Mouse (Mus musculus) erythroid progenitor cell, adult 5-6 weeks (primary cell): Measurements from ENCODE around the gene Ube2g2. TPM values are rescaled to one million over a fixed set of nuclear protein-coding genes. Genes with fewer than 3 reads are reported as not detected.

Experiments
- ATAC-seq: replicated peaks from 2 replicates; pipeline ENCODE4 v1.8.0; 2016; ENCODE audit warnings: moderate number of reproducible peaks, mild to moderate bottlenecking, moderate TSS enrichment, inconsistent platforms; ENCODE audit not compliant: poor library complexity, low FRiP score, severe bottlenecking
- total RNA-seq, 2 experiments: library from RNA; stranded (forward) in 1 of 2; stranded (reverse) in 1 of 2; fragments of 150-400 nt in 1 of 2; fragments of 186-747, 209-891 nt in 1 of 2; gene quantifications; 2 replicates each; pipeline versions ENCODE4 v1.2.3 to v1.2.4; 2015 to 2017; ENCODE audit warnings: low replicate concordance in 2 of 2

The Ube2g2 gene
- total RNA-seq (2015; ENCODE audit: low replicate concordance): 6.8 and 9.6 TPM in 2 replicates
- total RNA-seq (2017; ENCODE audit: low replicate concordance): 10.4 and 11.3 TPM in 2 replicates

DNA sequence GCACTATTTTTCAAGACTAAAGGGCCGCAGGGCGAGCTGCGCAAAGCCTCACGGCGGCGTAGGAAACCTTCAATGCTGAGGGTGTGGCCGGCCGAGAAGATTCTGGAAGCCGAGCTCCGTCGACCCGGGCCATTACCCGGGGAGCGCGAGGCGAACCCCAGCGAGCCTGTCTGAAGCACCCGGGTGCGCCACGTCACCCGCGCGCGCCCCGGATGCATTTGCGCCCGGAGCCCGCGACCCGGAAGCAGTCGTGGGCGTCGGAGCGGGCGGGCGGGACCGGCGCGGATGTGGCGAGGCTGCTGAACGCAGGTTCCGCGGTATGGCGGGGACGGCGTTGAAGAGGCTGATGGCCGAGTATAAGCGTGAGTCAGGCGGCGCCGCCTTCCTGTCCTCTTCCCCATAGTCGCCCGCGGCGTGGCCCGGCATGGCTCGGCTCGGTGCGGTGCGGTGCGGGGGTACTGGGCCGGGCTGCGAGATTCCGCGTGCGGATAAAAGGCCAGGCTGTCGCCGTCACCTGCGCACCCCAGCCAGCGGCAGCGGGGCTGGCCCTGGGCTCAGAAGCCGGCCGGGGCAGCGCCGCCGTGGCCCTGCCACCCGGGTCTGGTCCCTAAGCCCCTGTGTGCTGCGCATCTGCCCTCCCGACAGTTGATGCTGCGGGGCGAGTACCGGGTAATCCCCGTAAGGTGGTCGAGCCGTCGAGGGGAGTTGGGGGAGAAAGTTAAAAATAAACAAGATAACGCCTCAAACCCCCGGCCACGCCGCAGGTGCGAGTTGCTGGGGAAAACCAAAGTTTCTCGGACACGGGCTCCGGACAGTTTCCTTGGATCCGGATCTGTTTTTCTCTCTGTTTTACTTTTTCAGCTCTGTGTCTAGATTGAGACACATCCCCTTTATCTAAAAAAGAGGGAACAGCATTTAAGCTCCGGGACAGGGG lies at the start of gene Ube2g2:
TSS of gene Ube2g2 (plus strand) at position 221 of the 934 bp plus-strand sequence.
- ATAC-seq: peak; percentile 97

DNA sequence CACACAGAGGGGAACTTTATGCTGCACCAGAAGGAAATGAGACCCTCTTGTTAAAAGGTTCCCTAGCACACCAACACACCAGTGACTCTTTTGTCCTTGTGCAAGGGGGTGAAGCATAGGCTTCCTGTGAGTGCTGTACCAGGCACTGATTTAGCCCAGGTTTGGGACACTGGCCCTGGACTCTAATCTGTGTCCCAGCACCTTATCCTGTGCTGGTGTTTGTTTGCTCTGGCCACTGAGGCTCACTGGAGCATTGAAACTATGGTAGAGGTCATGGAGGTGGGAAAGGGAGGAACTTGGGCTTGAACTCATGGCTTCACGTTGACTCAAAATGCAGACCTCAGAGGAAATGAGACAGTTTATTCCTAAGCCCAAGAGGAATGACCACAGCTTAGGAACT lies 48.9 kb upstream of the Ube2g2 start:
- ATAC-seq: no peak

GRCm38 (mm10) chr10:77580027-77580920 lies 41.8 kb upstream of the Ube2g2 start:
- no peak for ATAC-seq

DNA sequence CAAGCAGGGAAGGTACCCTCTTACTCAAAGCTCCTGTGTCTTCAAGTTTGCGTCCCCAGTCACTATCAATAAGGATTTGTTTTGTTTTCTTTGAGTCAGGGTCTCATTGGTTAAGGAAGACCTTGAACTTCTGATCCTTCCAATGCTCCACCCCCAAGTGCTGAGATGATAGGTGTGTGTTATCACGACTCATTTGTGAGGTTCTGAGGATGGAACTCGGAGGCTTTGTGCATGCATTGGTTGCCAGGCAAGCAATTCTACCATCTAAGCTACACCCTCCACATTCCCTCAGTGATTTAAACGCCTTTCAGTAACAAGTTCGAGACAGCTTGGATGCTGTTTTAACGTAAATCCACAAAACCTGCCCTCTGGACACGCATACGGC lies 41.1 kb upstream of the Ube2g2 start:
- ATAC-seq: no peak; the same call in 1 of the 2 replicates

DNA sequence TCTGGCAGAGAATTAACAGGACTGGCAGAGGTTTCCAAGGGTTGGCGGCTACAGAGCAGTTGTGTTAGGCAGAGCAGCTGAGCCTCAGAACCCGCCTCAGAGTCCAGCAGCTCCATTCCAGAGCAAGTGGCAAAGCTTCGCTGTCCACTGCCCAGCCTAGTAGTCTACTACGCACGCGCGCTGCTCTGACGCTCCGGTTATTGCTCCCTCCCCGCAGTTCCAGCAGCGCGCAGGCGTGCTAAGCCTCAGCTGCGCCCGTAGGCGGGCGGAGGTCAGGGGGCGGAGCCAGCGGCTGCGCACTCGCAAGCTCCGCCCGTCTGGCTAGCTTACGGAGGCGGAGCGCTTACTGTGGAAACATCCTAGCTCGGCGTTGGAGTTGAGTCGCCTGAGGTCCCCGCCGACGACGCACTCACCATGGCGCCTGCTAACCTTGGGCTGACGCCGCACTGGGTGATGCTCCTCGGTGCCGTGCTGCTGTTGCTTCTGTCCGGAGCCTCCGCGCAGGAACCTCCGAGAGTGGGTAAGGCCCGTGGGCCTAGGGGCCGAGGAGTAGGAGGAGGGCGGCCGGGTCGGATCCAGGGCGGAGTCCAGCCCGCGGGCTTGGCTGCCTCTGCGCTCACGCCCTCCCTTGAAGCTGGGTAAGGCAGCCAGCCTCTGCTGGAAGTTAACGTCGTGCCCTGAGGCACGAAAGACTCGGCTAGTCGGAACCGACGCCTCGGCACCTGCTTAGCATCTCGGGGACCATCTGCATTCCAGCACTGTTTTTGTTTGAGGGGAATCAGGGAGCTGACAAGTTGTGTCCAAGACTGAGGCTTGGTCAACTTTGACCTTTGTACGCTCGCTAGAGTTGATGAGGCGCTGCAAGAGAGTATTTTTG lies 40.4 kb upstream of the Ube2g2 start, which contains the start of gene Pttg1ip:
TSS of gene Pttg1ip (plus strand) at position 313 of the 877 bp plus-strand sequence.
- peak; percentile 93 for ATAC-seq

GRCm38 (mm10) chr10:77582285-77582618 lies 39.8 kb upstream of the Ube2g2 start:
- peak; percentile 14 for ATAC-seq

DNA sequence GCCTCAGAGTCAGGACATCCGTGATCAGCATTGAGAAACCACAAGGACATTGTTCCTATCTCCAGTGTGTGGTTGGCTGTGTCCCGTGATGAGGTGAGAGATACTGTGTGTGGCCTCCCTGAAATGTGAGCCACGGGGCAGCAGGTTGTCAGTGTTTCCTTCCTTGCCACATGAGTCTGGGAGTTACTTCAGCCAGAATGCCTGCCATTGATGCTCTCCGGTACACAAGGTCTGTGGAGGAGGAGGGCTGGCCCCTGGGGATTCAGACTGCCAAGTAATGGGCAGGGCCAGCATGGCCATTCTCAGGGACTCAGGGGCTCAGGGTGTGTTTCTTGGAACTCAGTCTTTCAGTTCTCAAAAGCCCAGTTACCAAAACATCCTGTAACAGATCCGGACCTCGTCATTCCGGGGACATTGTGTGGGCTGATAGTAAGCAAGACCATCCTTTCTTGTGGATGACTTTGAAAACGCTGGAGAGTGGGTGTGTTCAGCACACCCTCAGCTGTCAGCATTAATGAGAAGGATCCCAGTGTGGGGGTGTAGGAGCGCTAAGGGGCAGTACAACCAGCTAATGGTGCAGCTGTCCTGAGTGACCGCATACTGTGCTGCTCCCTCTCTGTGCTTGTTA lies 38.2 kb upstream of the Ube2g2 start:
- no peak for ATAC-seq

DNA sequence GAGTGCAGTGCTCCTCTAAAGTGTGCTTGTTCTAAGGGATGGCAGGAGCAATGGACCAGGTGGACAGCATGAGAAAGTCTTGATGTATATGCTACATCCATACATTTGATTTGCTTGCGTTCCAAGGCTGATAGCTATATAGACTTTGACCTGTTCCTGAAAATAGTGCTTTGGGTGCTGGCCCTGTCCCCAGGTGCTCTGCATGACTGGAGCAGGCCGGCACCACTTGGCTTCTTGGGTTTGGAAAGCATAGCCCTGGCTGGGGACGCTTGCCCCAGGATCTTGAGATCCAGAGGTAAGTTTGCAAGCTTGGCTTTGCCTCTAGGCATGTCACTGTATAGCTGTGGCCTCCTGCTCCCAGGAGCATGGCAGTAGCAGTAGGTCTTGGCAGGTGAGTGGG lies 35.4 kb upstream of the Ube2g2 start:
- no peak for ATAC-seq

GRCm38 (mm10) chr10:77587091-77587775 lies 34.8 kb upstream of the Ube2g2 start:
- ATAC-seq: no peak

GRCm38 (mm10) chr10:77588036-77588435 lies 34.0 kb upstream of the Ube2g2 start:
- no peak for ATAC-seq

DNA sequence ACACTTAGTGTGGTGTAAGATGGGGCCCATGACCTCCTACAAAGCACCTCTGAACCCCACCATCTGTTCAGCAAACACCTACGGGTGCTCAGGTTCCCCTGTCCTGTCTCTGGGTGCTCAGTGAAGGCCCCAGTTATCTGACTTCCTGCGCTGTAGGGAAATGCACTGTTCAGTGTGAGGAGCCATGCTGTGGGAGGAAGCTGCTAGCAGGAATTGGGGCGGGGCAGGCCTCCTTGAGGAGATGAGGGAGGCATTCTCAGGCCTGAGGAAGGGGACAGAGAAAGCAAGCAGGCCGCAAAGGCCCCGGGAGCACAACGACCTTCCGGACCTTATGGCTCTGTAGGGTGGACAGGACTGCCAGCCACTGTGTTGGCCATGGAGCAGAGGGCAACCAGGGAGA lies 33.0 kb upstream of the Ube2g2 start:
- no peak for ATAC-seq

- no peak for ATAC-seq
These were observed 32.3 kb upstream of the Ube2g2 start for GRCm38 (mm10) chr10:77589749-77590148.

GRCm38 (mm10) chr10:77590812-77591211 lies 31.3 kb upstream of the Ube2g2 start:
- peak; percentile 90 for ATAC-seq

DNA sequence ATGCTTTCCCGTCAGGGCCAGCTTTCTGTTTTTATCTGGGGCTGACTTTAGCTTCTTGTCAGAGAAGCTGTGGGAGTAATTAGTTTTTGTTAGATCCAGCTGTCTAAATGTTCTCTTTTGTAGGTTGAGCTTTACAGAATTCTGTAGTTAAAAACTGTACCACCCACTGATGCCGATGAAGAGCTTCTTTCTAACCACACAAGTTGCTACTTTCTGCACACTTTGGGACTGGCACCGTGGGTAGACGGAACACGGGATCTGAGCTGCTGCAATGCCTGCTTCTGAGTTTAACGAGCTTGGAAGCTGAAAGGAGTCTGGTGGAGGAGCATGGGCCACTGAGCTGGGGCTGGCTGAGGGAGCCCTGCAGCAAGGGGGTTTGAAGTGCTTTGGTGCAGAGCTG lies 30.5 kb upstream of the Ube2g2 start:
- ATAC-seq: no peak

GRCm38 (mm10) chr10:77596060-77596459 lies 26.0 kb upstream of the Ube2g2 start:
- ATAC-seq: no peak

DNA sequence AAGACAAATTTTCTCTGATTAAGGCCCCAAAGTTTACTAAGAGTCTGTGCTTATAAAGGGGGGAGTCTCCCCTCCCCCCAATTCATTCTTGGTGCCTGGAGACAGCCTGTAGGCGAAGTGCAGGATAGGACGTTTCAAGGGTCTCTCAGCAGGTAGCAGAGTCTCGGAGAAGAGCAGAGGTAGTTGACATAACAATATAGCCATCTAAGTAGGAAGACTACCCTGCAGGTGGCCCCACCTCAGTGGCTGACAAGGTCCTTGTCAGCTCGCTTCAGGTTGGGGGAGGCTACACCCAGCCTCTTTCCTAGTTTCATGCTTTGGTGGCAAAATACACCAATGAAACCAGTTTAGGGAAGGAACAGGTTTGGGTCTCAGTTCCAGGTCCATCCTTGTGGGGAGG lies 19.1 kb upstream of the Ube2g2 start:
- no peak for ATAC-seq

GRCm38 (mm10) chr10:77604111-77604510 lies 18.0 kb upstream of the Ube2g2 start:
- ATAC-seq: no peak

- no peak for ATAC-seq
These were observed 17.1 kb upstream of the Ube2g2 start for GRCm38 (mm10) chr10:77604958-77605357.

- peak; percentile 59 for ATAC-seq
These were observed 16.7 kb upstream of the Ube2g2 start for GRCm38 (mm10) chr10:77605368-77605767.
